Mouse (Mus musculus) neutrophil, adult 65 days (primary cell): Measurements from ENCODE around the gene L2hgdh. TPM values are rescaled to one million over a fixed set of nuclear protein-coding genes. Genes with fewer than 3 reads are reported as not detected.

Source experiments
- total RNA-seq: library from RNA; stranded (reverse); gene quantifications from 2 replicates; pipeline ENCODE4 v1.2.4, GENCODE M21; 2023

The L2hgdh gene
- 1.2 and 2.3 TPM in 2 replicates for total RNA-seq

DNA sequence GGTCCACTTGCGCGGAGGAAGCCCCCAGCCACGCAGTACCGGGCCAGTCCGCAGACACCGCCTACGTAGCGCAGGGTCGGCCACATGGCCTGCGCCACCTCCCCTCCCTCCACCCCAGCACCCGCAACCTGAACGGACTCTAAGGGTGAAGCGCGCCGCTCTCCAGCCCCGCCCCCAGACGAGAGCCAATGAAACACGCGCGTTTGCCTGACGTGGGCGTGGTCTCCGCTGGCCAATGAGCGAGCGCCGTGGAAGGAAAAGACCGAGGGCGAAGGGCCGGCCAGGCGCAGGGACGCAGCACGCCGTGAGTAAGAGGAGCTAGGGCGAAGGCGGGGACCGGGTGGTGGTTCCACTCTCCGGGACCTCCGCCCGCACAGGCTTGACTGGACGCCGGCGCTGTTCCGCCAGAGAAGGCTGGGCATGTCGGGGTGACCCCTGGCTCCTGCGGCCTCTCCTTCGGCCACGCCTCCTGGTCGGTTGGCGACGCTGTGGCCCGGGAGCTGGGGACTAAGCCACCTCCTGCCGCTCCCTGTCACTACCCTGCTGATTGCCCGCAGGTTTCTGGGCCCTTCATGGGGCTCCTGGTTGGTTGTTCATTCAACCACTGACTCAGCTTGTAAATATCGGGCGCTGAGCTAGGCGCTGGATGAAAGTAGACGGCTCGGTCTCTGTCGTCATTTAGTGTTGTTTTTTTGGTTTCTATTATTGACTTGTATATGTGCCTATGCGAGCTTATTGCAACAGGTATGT, at the start of gene L2hgdh, which contains the start of gene Atp5s:
Gene L2hgdh, minus strand, starts transcription at position 163 of the 750 bp plus-strand sequence.
Gene Atp5s, plus strand, starts transcription at position 240 of the 750 bp plus-strand sequence.

GRCm38 (mm10) chr12:69681566-69682061, 43.1 kb downstream of the L2hgdh start, which contains the start of gene Sos2:
Sos2 (minus strand) TSS chr12:69681852.

Other genes with a start within 250 kb of the L2hgdh start
- 2.0 and 2.9 TPM in 2 replicates for gene Vcpkmt, start 141.8 kb downstream of the L2hgdh start, total RNA-seq
- 86.8 and 103 TPM in 2 replicates for gene Sos2, start 43.0 kb downstream of the L2hgdh start, total RNA-seq
- gene Atp5s, start 77 bp upstream of the L2hgdh start, total RNA-seq: 2.9 and 5.3 TPM in 2 replicates
- gene Cdkl1, start 66.4 kb upstream of the L2hgdh start, total RNA-seq: not detected in 2 replicates
- gene Atl1, start 167.7 kb upstream of the L2hgdh start, total RNA-seq: 0.34 and 1.0 TPM in 2 replicates
- gene Map4k5, start 168.3 kb upstream of the L2hgdh start, total RNA-seq: 8.9 and 12.5 TPM in 2 replicates